In the genomic region with DNA sequence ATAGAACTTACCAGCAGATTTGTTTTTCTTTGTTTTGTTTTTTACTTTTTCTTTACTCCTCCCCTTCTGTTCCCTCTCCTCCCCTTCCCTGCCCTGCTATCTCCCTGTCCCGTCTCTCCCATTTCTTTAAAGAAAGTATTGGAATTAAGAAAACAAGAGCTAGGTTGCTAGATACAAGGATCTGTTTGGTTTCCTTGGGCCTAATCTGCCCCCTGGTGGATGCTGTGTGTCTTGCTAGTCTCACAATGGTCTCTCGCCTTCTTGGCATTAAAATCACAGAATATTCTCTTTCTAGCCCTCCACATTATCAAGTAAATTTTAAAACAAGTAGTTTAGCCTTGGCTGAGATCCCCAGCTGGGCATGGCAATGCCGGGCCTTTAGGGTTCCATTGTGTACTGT, we compare ENCODE assay signal across 9 mouse cellular contexts.
DNase-seq lines count a peak whose midpoint lies in the region; TF ChIP-seq lines count a peak whose summit lies in the region.
"Had no signal": no experiment of that assay in that cellular context is flagged by ENCODE, and none has a peak within 500 bp of the region (broad histone marks: within the 10 kb centered on the region; RNA-seq: fewer than 3 reads in every experiment).

No protein-coding gene starts in this region.

- TF ChIP-seq CTCF in kidney, adult 2 months (conservative IDR thresholded peaks at IDR 0.05; ENCODE audit: insufficient read depth, insufficient read length, low read depth, low read length): peak; percentile 82

- peak; percentile 42 for DNase-seq in 3134 (ENCODE audit: extremely low read depth, insufficient read length, low spot score)
- peak; percentile 92 for DNase-seq in NIH3T3 (ENCODE audit: low read depth)
- DNase-seq in cerebellum, postnatal 10 days: peak; percentile 95 to 97
- DNase-seq in frontal cortex, postnatal 25 days (ENCODE audit: low spot score in 2 of 2): peak; percentile 82 to 87
- DNase-seq in kidney, adult 2 months: peak; percentile 90
- peak; percentile 77 to 80 for DNase-seq in left cerebral cortex, postnatal 36 days (ENCODE audit: low spot score in 2 of 2)
- DNase-seq in ovary, postnatal 10 days (ENCODE audit: low spot score): peak; percentile 61
- peak; percentile 51 to 84 for DNase-seq in thymus, postnatal 10 days (ENCODE audit: low spot score in 2 of 2)

- WGBS in kidney, adult 2 months: 15% methylated on average over 3 of the region's 3 CpGs

- H3K36me3 ChIP-seq in kidney, adult 2 months (ENCODE audit: control insufficient read depth, insufficient read depth, low read length): no peaks in the 10 kb centered on the region

- H3K4me1 ChIP-seq in kidney, adult 2 months (ENCODE audit: control insufficient read depth, insufficient read depth, low read length): peaks cover 24% of the 10 kb centered on the region

- intact Hi-C loops in left cerebral cortex, postnatal 36 days (cut with DNase I): loop anchor here (2.0 to 5.0 kb wide), 4 partner anchors 95 to 1130 kb away; a partner anchor contains a TSS

- no peak for TF ChIP-seq POLR2A in kidney, adult 2 months (IDR thresholded peaks at IDR 0.05; ENCODE audit: low read depth, low read length)

- H3K4me3 ChIP-seq in kidney, adult 2 months (ENCODE audit: insufficient read depth, low read depth, low read length): no peak overlapping the region
- H3K4me3 ChIP-seq: embryonic facial prominence, embryonic 15.5 days had no signal

- H3K27ac ChIP-seq in kidney, adult 2 months (ENCODE audit: insufficient read depth, low read depth, low read length): no peak overlapping the region
- H3K27ac ChIP-seq: embryonic facial prominence, embryonic 15.5 days had no signal

- no peaks in the 10 kb centered on the region for H3K27me3 ChIP-seq in kidney, adult 2 months (replicated peaks; ENCODE audit: control insufficient read depth, insufficient read depth, low read length)
- H3K27me3 ChIP-seq: embryonic facial prominence, embryonic 15.5 days had no signal

Comparison
In these comparisons a context has a peak if more than half of its experiments do, and no peak if none do; other contexts are left out.
1. DNase-seq: peak in every context shown above with its lines; median percentile 96 in cerebellum, postnatal 10 days; 92 in NIH3T3; 90 in kidney, adult 2 months; 84 in frontal cortex, postnatal 25 days; 78 in left cerebral cortex, postnatal 36 days; 68 in thymus, postnatal 10 days; 61 in ovary, postnatal 10 days; 42 in 3134.